Mouse (Mus musculus): Measurements from ENCODE around the gene Cfap161. TPM values are rescaled to one million over a fixed set of nuclear protein-coding genes. Genes with fewer than 3 reads are reported as not detected.

The Cfap161 gene
- polyA plus RNA-seq, 1 experiment from 2014 or later: 0.13 TPM

DNA sequence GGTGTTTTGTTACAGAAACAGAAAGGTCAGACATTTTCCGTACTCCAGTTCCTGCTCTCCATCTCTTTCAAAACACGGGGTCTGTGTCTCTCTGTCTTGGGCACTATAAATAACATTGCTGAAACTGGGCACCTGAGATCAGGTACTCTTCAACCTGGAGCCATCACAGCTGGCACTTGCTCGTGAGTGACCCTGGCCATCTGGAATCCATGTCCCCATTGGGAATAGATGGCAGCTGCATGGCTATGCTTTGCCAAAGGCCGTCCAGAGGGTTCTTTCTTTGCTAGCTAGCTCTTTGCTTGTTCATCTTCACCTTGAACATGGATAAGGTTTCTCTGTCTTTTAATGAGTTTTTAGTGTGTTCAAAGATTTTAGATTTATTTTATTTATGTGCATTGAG is 13.8 kb downstream of the Cfap161 start:
- no peak for TF ChIP-seq EP300 (optimal IDR thresholded peaks at IDR 0.05)
- TF ChIP-seq CTCF (IDR thresholded peaks at IDR 0.05; ENCODE audit: low read depth): no peak
- WGBS: 80% methylated on average over 4 of the region's 4 CpGs
- no peak for ATAC-seq (ENCODE audit: low FRiP score, low TSS enrichment)
- Histone ChIP-seq H3K9ac (ENCODE audit: low read length) (no peak overlapping the region), H3K36me3 (ENCODE audit: control insufficient read depth, insufficient read depth, low read length) (no peaks in the 10 kb centered on the region), H3K4me2 (replicated peaks; ENCODE audit: low read depth) (no peak overlapping the region), H3K4me1 (replicated peaks; ENCODE audit: control insufficient read depth, insufficient read depth) (no peaks in the 10 kb centered on the region), H3K4me3 (ENCODE audit: low read depth, low read length) (no peak overlapping the region), H3K9me3 (ENCODE audit: control insufficient read depth, low read length) (no peaks in the 10 kb centered on the region), H3K27me3 (ENCODE audit: control insufficient read depth, insufficient read depth, low read length) (no peaks in the 10 kb centered on the region), H3K27ac (replicated peaks) (no peak overlapping the region)
- no peak for DNase-seq (ENCODE audit: low spot score)

GRCm38 (mm10) chr7:83780026-83780425 is 14.7 kb downstream of the Cfap161 start:
- Histone ChIP-seq H3K27ac (replicated peaks) (no peak overlapping the region), H3K27me3 (ENCODE audit: control insufficient read depth, insufficient read depth, low read length) (no peaks in the 10 kb centered on the region), H3K36me3 (ENCODE audit: control insufficient read depth, insufficient read depth, low read length) (no peaks in the 10 kb centered on the region), H3K4me1 (replicated peaks; ENCODE audit: control insufficient read depth, insufficient read depth) (no peaks in the 10 kb centered on the region), H3K9ac (ENCODE audit: low read length) (no peak overlapping the region), H3K4me3 (ENCODE audit: low read depth, low read length) (no peak overlapping the region), H3K4me2 (replicated peaks; ENCODE audit: low read depth) (no peak overlapping the region), H3K9me3 (ENCODE audit: control insufficient read depth, low read length) (no peaks in the 10 kb centered on the region)
- WGBS: 63% methylated on average over 4 of the region's 4 CpGs
- ATAC-seq (ENCODE audit: low FRiP score, low TSS enrichment) (no peak), DNase-seq (ENCODE audit: low spot score) (no peak)
- no peak for TF ChIP-seq CTCF (IDR thresholded peaks at IDR 0.05; ENCODE audit: low read depth)
- TF ChIP-seq EP300 (optimal IDR thresholded peaks at IDR 0.05): no peak

- no peak overlapping the region for H3K4me2 ChIP-seq (replicated peaks; ENCODE audit: low read depth)
- no peak overlapping the region for H3K9ac ChIP-seq (ENCODE audit: low read length)
- no peak overlapping the region for H3K27ac ChIP-seq (replicated peaks)
- TF ChIP-seq EP300 (optimal IDR thresholded peaks at IDR 0.05): no peak
- no peak for TF ChIP-seq CTCF (IDR thresholded peaks at IDR 0.05; ENCODE audit: low read depth)
- ATAC-seq (ENCODE audit: low FRiP score, low TSS enrichment): no peak
- no peaks in the 10 kb centered on the region for H3K4me1 ChIP-seq (replicated peaks; ENCODE audit: control insufficient read depth, insufficient read depth)
- WGBS: 86% methylated on average over 2 of the region's 2 CpGs
- no peaks in the 10 kb centered on the region for H3K9me3 ChIP-seq (ENCODE audit: control insufficient read depth, low read length)
- no peak overlapping the region for H3K4me3 ChIP-seq (ENCODE audit: low read depth, low read length)
- no peaks in the 10 kb centered on the region for H3K27me3 ChIP-seq (ENCODE audit: control insufficient read depth, insufficient read depth, low read length)
- no peak for DNase-seq (ENCODE audit: low spot score)
- no peaks in the 10 kb centered on the region for H3K36me3 ChIP-seq (ENCODE audit: control insufficient read depth, insufficient read depth, low read length)
Measured at GRCm38 (mm10) chr7:83779028-83779427, 15.7 kb downstream of the Cfap161 start.

DNA sequence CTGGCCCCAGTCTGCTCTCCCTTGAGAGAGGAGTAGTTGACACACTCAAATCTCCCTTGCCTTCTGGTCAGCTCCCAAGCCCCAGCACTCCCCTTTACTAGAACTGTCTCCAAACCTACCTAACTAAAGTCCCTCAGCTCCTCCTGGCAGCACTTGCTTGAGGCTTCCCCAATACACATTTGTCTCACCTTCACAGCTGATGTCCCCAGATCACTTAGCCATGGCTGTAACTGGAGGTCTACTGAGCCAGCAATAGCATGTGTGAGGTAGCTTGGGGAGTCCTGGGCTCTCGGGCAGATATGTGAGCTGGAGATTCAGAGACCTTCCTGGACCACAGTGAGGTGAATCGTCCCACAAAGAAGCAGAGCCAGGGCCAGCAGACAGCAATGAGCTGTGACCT is 16.2 kb downstream of the Cfap161 start:
- Histone ChIP-seq H3K4me3 (ENCODE audit: low read depth, low read length) (no peak overlapping the region), H3K9ac (ENCODE audit: low read length) (no peak overlapping the region), H3K4me2 (replicated peaks; ENCODE audit: low read depth) (no peak overlapping the region), H3K27me3 (ENCODE audit: control insufficient read depth, insufficient read depth, low read length) (no peaks in the 10 kb centered on the region), H3K36me3 (ENCODE audit: control insufficient read depth, insufficient read depth, low read length) (no peaks in the 10 kb centered on the region), H3K9me3 (ENCODE audit: control insufficient read depth, low read length) (no peaks in the 10 kb centered on the region), H3K4me1 (replicated peaks; ENCODE audit: control insufficient read depth, insufficient read depth) (no peaks in the 10 kb centered on the region), H3K27ac (replicated peaks) (no peak overlapping the region)
- TF ChIP-seq CTCF (IDR thresholded peaks at IDR 0.05; ENCODE audit: low read depth) (no peak), EP300 (optimal IDR thresholded peaks at IDR 0.05) (no peak)
- 75% methylated on average over 2 of the region's 2 CpGs for WGBS
- DNase-seq (ENCODE audit: low spot score) (no peak), ATAC-seq (ENCODE audit: low FRiP score, low TSS enrichment) (no peak)

GRCm38 (mm10) chr7:83774721-83775120 is 20.0 kb downstream of the Cfap161 start:
- TF ChIP-seq CTCF (IDR thresholded peaks at IDR 0.05; ENCODE audit: low read depth): peak; percentile 81
- TF ChIP-seq EP300 (optimal IDR thresholded peaks at IDR 0.05): no peak
- WGBS: 22% methylated on average over 5 of the region's 5 CpGs
- H3K9ac ChIP-seq (ENCODE audit: low read length): no peak overlapping the region
- no peaks in the 10 kb centered on the region for H3K27me3 ChIP-seq (ENCODE audit: control insufficient read depth, insufficient read depth, low read length)
- no peaks in the 10 kb centered on the region for H3K36me3 ChIP-seq (ENCODE audit: control insufficient read depth, insufficient read depth, low read length)
- no peaks in the 10 kb centered on the region for H3K9me3 ChIP-seq (ENCODE audit: control insufficient read depth, low read length)
- ATAC-seq (ENCODE audit: low FRiP score, low TSS enrichment) (no peak), DNase-seq (ENCODE audit: low spot score) (no peak)
- no peak overlapping the region for H3K4me3 ChIP-seq (ENCODE audit: low read depth, low read length)
- H3K27ac ChIP-seq (replicated peaks): no peak overlapping the region
- no peak overlapping the region for H3K4me2 ChIP-seq (replicated peaks; ENCODE audit: low read depth)
- no peaks in the 10 kb centered on the region for H3K4me1 ChIP-seq (replicated peaks; ENCODE audit: control insufficient read depth, insufficient read depth)

DNA sequence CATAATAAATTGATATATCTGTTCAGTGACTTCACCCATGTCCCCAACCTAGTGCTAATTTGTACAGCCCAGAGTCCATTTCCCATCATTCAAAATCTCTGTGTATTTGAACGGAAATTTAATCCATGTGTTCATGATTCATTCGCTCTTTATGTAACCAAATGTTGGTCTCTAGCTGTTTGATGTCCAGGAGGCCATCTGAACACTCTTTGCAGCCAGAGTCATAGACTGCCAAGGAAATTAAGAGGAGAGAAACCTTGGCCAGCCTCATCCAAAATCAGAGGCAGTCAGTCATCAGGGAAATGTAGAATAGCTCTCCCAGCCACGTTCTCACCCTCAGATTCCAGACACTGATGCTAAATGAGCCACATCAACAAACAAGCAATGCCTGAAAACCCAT is 31.0 kb downstream of the Cfap161 start:
- no peaks in the 10 kb centered on the region for H3K36me3 ChIP-seq (ENCODE audit: control insufficient read depth, insufficient read depth, low read length)
- no peak overlapping the region for H3K9ac ChIP-seq (ENCODE audit: low read length)
- TF ChIP-seq CTCF (IDR thresholded peaks at IDR 0.05; ENCODE audit: low read depth) (no peak), EP300 (optimal IDR thresholded peaks at IDR 0.05) (no peak)
- no peak overlapping the region for H3K4me2 ChIP-seq (replicated peaks; ENCODE audit: low read depth)
- no peak overlapping the region for H3K4me3 ChIP-seq (ENCODE audit: low read depth, low read length)
- no peaks in the 10 kb centered on the region for H3K9me3 ChIP-seq (ENCODE audit: control insufficient read depth, low read length)
- no peak overlapping the region for H3K27ac ChIP-seq (replicated peaks)
- H3K4me1 ChIP-seq (replicated peaks; ENCODE audit: control insufficient read depth, insufficient read depth): no peaks in the 10 kb centered on the region
- DNase-seq (ENCODE audit: low spot score): no peak
- 40% methylated on average over 3 of the region's 3 CpGs for WGBS
- ATAC-seq (ENCODE audit: low FRiP score, low TSS enrichment): no peak
- no peaks in the 10 kb centered on the region for H3K27me3 ChIP-seq (ENCODE audit: control insufficient read depth, insufficient read depth, low read length)
